Mouse (Mus musculus): ENCODE results near the gene Zmynd15.
"Not testable (repeated sequence)": the region's sequence is repeated elsewhere in the genome, so short reads cannot be mapped to it uniquely, and the experiment has no call there.

GRCm38 (mm10) chr11:70426598-70426997 lies 32.6 kb upstream of the Zmynd15 start:
- TF ChIP-seq CTCF (IDR thresholded peaks at IDR 0.05; ENCODE audit: control insufficient read depth, insufficient read depth, insufficient read length); MYOG (IDR thresholded peaks at IDR 0.05; ENCODE audit: control insufficient read depth, extremely low read depth, insufficient read length): not testable (repeated sequence)

All from C2C12 (cell line).